In genomic region chr10:89748619-89749018, GRCm38 (mm10) we compare ENCODE assay signal across 14 mouse cellular contexts.
"Had no signal": no experiment of that assay in that cellular context is flagged by ENCODE, and none has a peak within 500 bp of the region (broad histone marks: within the 10 kb centered on the region; RNA-seq: fewer than 3 reads in every experiment).

No protein-coding gene starts in this region.

- H3K36me3 ChIP-seq: limb, embryonic 12.5 days; liver, embryonic 15.5 days; lung, embryonic 15.5 days; midbrain, embryonic 13.5 days; neural tube, embryonic 15.5 days had no signal

- ATAC-seq: midbrain, embryonic 13.5 days had no signal

- H3K9ac ChIP-seq: limb, embryonic 12.5 days; liver, embryonic 15.5 days; lung, embryonic 15.5 days; midbrain, embryonic 13.5 days; neural tube, embryonic 15.5 days had no signal

- H3K4me2 ChIP-seq: limb, embryonic 12.5 days; liver, embryonic 15.5 days; lung, embryonic 15.5 days; midbrain, embryonic 13.5 days; neural tube, embryonic 15.5 days had no signal

- H3K27me3 ChIP-seq: limb, embryonic 12.5 days; liver, embryonic 15.5 days; lung, embryonic 15.5 days; midbrain, embryonic 13.5 days; neural tube, embryonic 15.5 days had no signal

- H3K9me3 ChIP-seq: liver, embryonic 15.5 days; lung, embryonic 15.5 days; midbrain, embryonic 13.5 days; neural tube, embryonic 15.5 days had no signal

- H3K4me3 ChIP-seq: limb, embryonic 12.5 days; liver, embryonic 15.5 days; lung, embryonic 15.5 days; midbrain, embryonic 13.5 days; neural tube, embryonic 15.5 days had no signal

- H3K27ac ChIP-seq: limb, embryonic 12.5 days; liver, embryonic 15.5 days; lung, embryonic 15.5 days; midbrain, embryonic 13.5 days; neural tube, embryonic 15.5 days had no signal

- DNase-seq: kidney, adult 11 months; kidney, postnatal 36 days; layer of hippocampus, adult 9-11 months; layer of hippocampus, postnatal 36 days; liver; right cerebral cortex, adult 18-20 months; right cerebral cortex, postnatal 25 days; thymus, adult 18-20 months; thymus, postnatal 14 days had no signal
